Mouse (Mus musculus) liver, embryonic 14.5 days (tissue): ENCODE results near the gene Dclre1b. TPM values are rescaled to one million over a fixed set of nuclear protein-coding genes. Genes with fewer than 3 reads are reported as not detected.

Experiments used
- ATAC-seq: fragments of 200-750 bp; cut with Nextera tagmentation; 2 replicates; pipeline ENCODE4 v1.8.0; 2017; ENCODE audit warnings: moderate number of reproducible peaks, mild to moderate bottlenecking, moderate library complexity; ENCODE audit not compliant: insufficient read depth
- DNase-seq, 3 experiments: peaks; one replicate each; pipeline ENCODE4 v3.0.0-alpha.2; 2012 to 2013; ENCODE audit warnings: low read depth in 3 of 3, low spot score in 3 of 3
- H3K27ac ChIP-seq: fragments of 300-500 bp; sonication (generic); 2 replicates; pipeline ENCODE4 v1.5.1; 2014; ENCODE audit warnings: moderate library complexity, mild to moderate bottlenecking, control low read depth, inconsistent platforms
- H3K27me3 ChIP-seq: fragments of 300-500 bp; sonication (generic); 2 replicates; pipeline ENCODE4 v1.6.1; 2014; ENCODE audit warnings: mild to moderate bottlenecking, low read length, moderate library complexity; ENCODE audit not compliant: control insufficient read depth, insufficient read depth
- H3K36me3 ChIP-seq: fragments of 300-500 bp; sonication (generic); replicated peaks from 2 replicates; pipeline ENCODE4 v1.6.1; 2014; ENCODE audit warnings: low read depth; ENCODE audit not compliant: control insufficient read depth, insufficient read depth
- H3K4me1 ChIP-seq, 2 experiments: fragments of 200-500 bp in 1 of 2; fragments of 300-500 bp in 1 of 2; sonication (generic) in 1 of 2; replicated peaks; 2 replicates each; pipeline ENCODE4 v1.6.1; 2012 to 2014; ENCODE audit warnings: antibody characterized with exemption in 1 of 2, inconsistent platforms in 1 of 2, low read length in 1 of 2; ENCODE audit not compliant: control insufficient read depth in 2 of 2, insufficient read depth in 2 of 2
- H3K4me2 ChIP-seq: fragments of 300-500 bp; sonication (generic); 2 replicates; pipeline ENCODE4 v1.6.1; 2014; ENCODE audit warnings: low read depth, mild to moderate bottlenecking, control low read depth, moderate library complexity
- H3K4me3 ChIP-seq, 2 experiments: fragments of 200-500 bp in 1 of 2; fragments of 300-500 bp in 1 of 2; sonication (generic) in 1 of 2; 2 replicates each; pipeline ENCODE4 v1.5.1; 2012 to 2014; ENCODE audit warnings: low read depth in 2 of 2, low read length in 2 of 2, mild to moderate bottlenecking in 2 of 2, control low read depth in 1 of 2, inconsistent platforms in 1 of 2, moderate library complexity in 1 of 2; ENCODE audit not compliant: insufficient read depth in 1 of 2
- H3K9ac ChIP-seq: fragments of 300-500 bp; sonication (generic); replicated peaks from 2 replicates; pipeline ENCODE4 v1.6.1; 2014; ENCODE audit warnings: mild to moderate bottlenecking, control low read depth, moderate library complexity
- H3K9me3 ChIP-seq: fragments of 300-500 bp; sonication (generic); 2 replicates; pipeline ENCODE4 v1.6.1; 2016; ENCODE audit warnings: low read length, mixed read lengths; ENCODE audit not compliant: control insufficient read depth
- CTCF ChIP-seq: IDR thresholded peaks from 2 replicates; pipeline ENCODE4 v1.5.1; 2016; ENCODE audit warnings: antibody characterized with exemption, low read depth, control low read depth
- EP300 ChIP-seq: IDR thresholded peaks from 2 replicates; pipeline ENCODE4 v1.6.1; 2016; ENCODE audit warnings: antibody characterized with exemption, low read depth
- WGBS: fragments of 180-500 bp; shearing (Covaris S2); extraction: QIAGEN DNeasy Blood & Tissue Kit; methylation state at CpG from one replicate; pipeline ENCODE4 v1.1.7; 2014; ENCODE audit not compliant: insufficient replicate concordance; 5-methylcytosine and 5-hydroxymethylcytosine counted together
- polyA plus RNA-seq, 2 experiments: library from polyadenylated mRNA; depleted of rRNA in 1 of 2; stranded (reverse) in 1 of 2; unstranded in 1 of 2; fragments of >200 nt; fragmentation: Nextera tagmentation in 1 of 2; extraction: Ambion mirVana in 1 of 2; gene quantifications; 2 replicates each; pipeline versions ENCODE4 v1.2.1 to v1.2.3; 2012 to 2014

Gene Dclre1b
- polyA plus RNA-seq, 2 experiments, result 9.7 to 27.4 TPM

- Histone ChIP-seq H3K9me3 (no peaks in the 10 kb centered on the region), H3K27ac (no peak overlapping the region), H3K4me1 (peaks cover 0 to 2% of the 10 kb centered on the region in 2 experiments; a peak in 2 of 4 replicates), H3K9ac (no peak overlapping the region), H3K4me2 (no peak overlapping the region), H3K27me3 (no peaks in the 10 kb centered on the region), H3K4me3 (no peak overlapping the region), H3K36me3 (peaks cover 72% of the 10 kb centered on the region)
- DNase-seq (no peak), ATAC-seq (no peak)
- TF ChIP-seq EP300 (no peak), CTCF (no peak)
- 88% methylated on average over 15 of the region's 15 CpGs for WGBS
Observed at GRCm38 (mm10) chr3:103774009-103774408, 35.2 kb downstream of the Dclre1b start.

GRCm38 (mm10) chr3:103773508-103773907 lies 35.7 kb downstream of the Dclre1b start:
- 71% methylated on average over 3 of the region's 3 CpGs for WGBS

GRCm38 (mm10) chr3:103772846-103773245 lies 36.4 kb downstream of the Dclre1b start:
- Histone ChIP-seq H3K9ac (no peak overlapping the region), H3K27me3 (no peaks in the 10 kb centered on the region), H3K36me3 (peaks cover 75% of the 10 kb centered on the region), H3K4me2 (no peak overlapping the region), H3K4me1 (no peaks in the 10 kb centered on the region), H3K4me3 (no peak overlapping the region), H3K27ac (no peak overlapping the region), H3K9me3 (no peaks in the 10 kb centered on the region)
- ATAC-seq (no peak), DNase-seq (no peak)
- TF ChIP-seq EP300 (no peak), CTCF (no peak)
- 56% methylated on average over 4 of the region's 4 CpGs for WGBS

More at GRCm38 (mm10) chr3:103773508-103773907, 35.7 kb downstream of the Dclre1b start:
- H3K9me3 ChIP-seq, result no peaks in the 10 kb centered on the region
- DNase-seq, result no peak
- TF ChIP-seq CTCF (no peak), EP300 (no peak)
- no peak overlapping the region for H3K9ac ChIP-seq
- H3K36me3 ChIP-seq, result peaks cover 75% of the 10 kb centered on the region
- H3K27me3 ChIP-seq, result no peaks in the 10 kb centered on the region
- no peak overlapping the region for H3K4me3 ChIP-seq
- no peak for ATAC-seq
- H3K4me1 ChIP-seq, result no peaks in the 10 kb centered on the region
- H3K4me2 ChIP-seq, result no peak overlapping the region
- no peak overlapping the region for H3K27ac ChIP-seq

- no peaks in the 10 kb centered on the region for H3K4me1 ChIP-seq
- H3K4me2 ChIP-seq, result no peak overlapping the region
- peaks cover 72% of the 10 kb centered on the region for H3K36me3 ChIP-seq
- H3K9ac ChIP-seq, result no peak overlapping the region
- H3K4me3 ChIP-seq, result no peak overlapping the region
- ATAC-seq (no peak), DNase-seq (no peak)
- no peak for TF ChIP-seq EP300
- TF ChIP-seq CTCF, result no peak
- 78% methylated on average over 9 of the region's 9 CpGs for WGBS
- H3K27ac ChIP-seq, result no peak overlapping the region
- H3K9me3 ChIP-seq, result no peaks in the 10 kb centered on the region
- no peaks in the 10 kb centered on the region for H3K27me3 ChIP-seq
Observed at GRCm38 (mm10) chr3:103771531-103772130, 37.6 kb downstream of the Dclre1b start.

GRCm38 (mm10) chr3:103766789-103767188 lies 42.5 kb downstream of the Dclre1b start:
- Histone ChIP-seq H3K4me1 (no peaks in the 10 kb centered on the region), H3K27me3 (no peaks in the 10 kb centered on the region), H3K9ac (no peak overlapping the region), H3K36me3 (peaks cover 81% of the 10 kb centered on the region), H3K9me3 (no peaks in the 10 kb centered on the region), H3K4me2 (no peak overlapping the region), H3K4me3 (no peak overlapping the region), H3K27ac (no peak overlapping the region)
- ATAC-seq (no peak), DNase-seq (no peak)
- no peak for TF ChIP-seq EP300
- TF ChIP-seq CTCF, result no peak
- WGBS, result 77% methylated on average over 3 of the region's 3 CpGs
